Mouse (Mus musculus): ENCODE data around the gene Arl8b. TPM values are rescaled to one million over a fixed set of nuclear protein-coding genes. Genes with fewer than 3 reads are reported as not detected.

The Arl8b gene
- polyA plus RNA-seq, 1 experiment from 2014 or later: 124 TPM

DNA sequence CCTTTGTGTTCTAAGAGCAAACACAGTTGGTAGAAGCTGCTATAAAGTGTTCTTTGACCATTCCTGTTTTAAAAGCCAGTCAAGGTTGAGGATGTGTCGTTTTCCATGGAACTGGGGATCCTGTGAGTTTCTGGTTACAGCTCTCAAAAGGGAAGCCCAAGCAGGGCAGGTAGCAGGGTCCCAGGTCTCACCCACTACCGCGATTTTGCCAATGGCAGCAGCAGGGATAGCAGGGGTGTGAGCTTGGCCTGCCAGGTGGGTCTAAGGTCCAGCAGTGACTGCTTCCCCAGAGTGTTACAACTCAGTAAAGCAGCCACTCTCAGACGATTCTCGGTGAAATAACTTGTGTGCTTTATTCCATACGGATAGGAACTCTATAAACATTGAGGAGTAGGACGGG lies 23.0 kb downstream of the Arl8b start:
- Histone ChIP-seq H3K27me3 (ENCODE audit: control insufficient read depth, insufficient read depth, low read length) (no peaks in the 10 kb centered on the region), H3K36me3 (replicated peaks; ENCODE audit: control insufficient read depth, insufficient read depth) (no peaks in the 10 kb centered on the region), H3K9me3 (ENCODE audit: control insufficient read depth, low read length) (no peaks in the 10 kb centered on the region), H3K4me2 (replicated peaks) (no peak overlapping the region), H3K4me3 (replicated peaks; ENCODE audit: low read length) (no peak overlapping the region), H3K9ac (no peak overlapping the region), H3K27ac (no peak overlapping the region), H3K4me1 (replicated peaks; ENCODE audit: control insufficient read depth, insufficient read depth, low read length) (0 out of 2 replicates have a peak, but pooled peaks cover 6% of the 10 kb centered on the region)
- no peak for ATAC-seq (ENCODE audit: low FRiP score)
- no peak for DNase-seq (ENCODE audit: low spot score)
- WGBS: 86% methylated on average over 7 of the region's 7 CpGs

DNA sequence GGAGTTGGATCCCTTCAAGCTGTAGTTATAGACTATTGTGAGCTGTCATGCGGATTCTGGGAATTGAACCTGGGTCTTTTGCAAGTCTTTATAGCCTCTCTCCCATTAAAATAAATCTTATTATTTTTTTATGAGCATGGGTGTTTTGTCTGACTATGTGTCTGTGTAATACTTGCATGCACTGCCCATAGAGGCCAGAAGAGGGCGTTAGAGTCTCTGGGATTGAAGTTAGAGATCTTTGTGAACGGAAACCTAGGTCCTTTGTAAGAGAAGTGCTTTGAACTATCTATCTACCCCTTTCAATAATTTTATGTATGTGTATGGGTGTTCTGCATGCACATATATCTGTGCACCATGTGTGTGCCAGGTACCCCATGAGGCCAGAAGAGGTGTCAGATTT lies 24.5 kb downstream of the Arl8b start:
- no peak overlapping the region for H3K9ac ChIP-seq
- DNase-seq (ENCODE audit: low spot score) (no peak), ATAC-seq (ENCODE audit: low FRiP score) (no peak)
- H3K36me3 ChIP-seq (replicated peaks; ENCODE audit: control insufficient read depth, insufficient read depth): no peaks in the 10 kb centered on the region
- H3K4me3 ChIP-seq (replicated peaks; ENCODE audit: low read length): no peak overlapping the region
- H3K4me1 ChIP-seq (replicated peaks; ENCODE audit: control insufficient read depth, insufficient read depth, low read length): 0 out of 2 replicates have a peak, but pooled peaks cover 6% of the 10 kb centered on the region
- WGBS: 69% methylated on average over 3 of the region's 3 CpGs
- H3K4me2 ChIP-seq (replicated peaks): no peak overlapping the region
- no peak overlapping the region for H3K27ac ChIP-seq
- H3K9me3 ChIP-seq (ENCODE audit: control insufficient read depth, low read length): no peaks in the 10 kb centered on the region
- no peaks in the 10 kb centered on the region for H3K27me3 ChIP-seq (ENCODE audit: control insufficient read depth, insufficient read depth, low read length)

GRCm38 (mm10) chr6:108808786-108809185 lies 25.9 kb downstream of the Arl8b start:
- 83% methylated on average over 1 of the region's 1 CpGs for WGBS
- DNase-seq (ENCODE audit: low spot score): no peak
- no peaks in the 10 kb centered on the region for H3K9me3 ChIP-seq (ENCODE audit: control insufficient read depth, low read length)
- no peaks in the 10 kb centered on the region for H3K36me3 ChIP-seq (replicated peaks; ENCODE audit: control insufficient read depth, insufficient read depth)
- H3K4me1 ChIP-seq (replicated peaks; ENCODE audit: control insufficient read depth, insufficient read depth, low read length): 0 out of 2 replicates have a peak, but pooled peaks cover 6% of the 10 kb centered on the region
- no peak overlapping the region for H3K4me3 ChIP-seq (replicated peaks; ENCODE audit: low read length)
- H3K4me2 ChIP-seq (replicated peaks): no peak overlapping the region
- H3K9ac ChIP-seq: no peak overlapping the region
- no peak for ATAC-seq (ENCODE audit: low FRiP score)
- H3K27ac ChIP-seq: no peak overlapping the region
- H3K27me3 ChIP-seq (ENCODE audit: control insufficient read depth, insufficient read depth, low read length): no peaks in the 10 kb centered on the region

GRCm38 (mm10) chr6:108810237-108810636 lies 27.3 kb downstream of the Arl8b start:
- no peak overlapping the region for H3K27ac ChIP-seq
- H3K4me3 ChIP-seq (replicated peaks; ENCODE audit: low read length): no peak overlapping the region
- H3K27me3 ChIP-seq (ENCODE audit: control insufficient read depth, insufficient read depth, low read length): no peaks in the 10 kb centered on the region
- no peak overlapping the region for H3K4me2 ChIP-seq (replicated peaks)
- H3K9ac ChIP-seq: no peak overlapping the region
- 61% methylated on average over 10 of the region's 10 CpGs for WGBS
- ATAC-seq (ENCODE audit: low FRiP score): no peak
- 0 out of 2 replicates have a peak, but pooled peaks cover 2% of the 10 kb centered on the region for H3K4me1 ChIP-seq (replicated peaks; ENCODE audit: control insufficient read depth, insufficient read depth, low read length)
- H3K9me3 ChIP-seq (ENCODE audit: control insufficient read depth, low read length): no peaks in the 10 kb centered on the region
- H3K36me3 ChIP-seq (replicated peaks; ENCODE audit: control insufficient read depth, insufficient read depth): peaks cover 6% of the 10 kb centered on the region; the same call in 1 of the 2 replicates
- no peak for DNase-seq (ENCODE audit: low spot score)

GRCm38 (mm10) chr6:108812134-108812533 lies 29.2 kb downstream of the Arl8b start:
- H3K4me3 ChIP-seq (replicated peaks; ENCODE audit: low read length): no peak overlapping the region
- no peak for ATAC-seq (ENCODE audit: low FRiP score)
- no peaks in the 10 kb centered on the region for H3K27me3 ChIP-seq (ENCODE audit: control insufficient read depth, insufficient read depth, low read length)
- WGBS: 96% methylated on average over 2 of the region's 2 CpGs
- peaks cover 20% of the 10 kb centered on the region; the same call in 1 of the 2 replicates for H3K36me3 ChIP-seq (replicated peaks; ENCODE audit: control insufficient read depth, insufficient read depth)
- H3K4me2 ChIP-seq (replicated peaks): no peak overlapping the region
- DNase-seq (ENCODE audit: low spot score): no peak
- H3K27ac ChIP-seq: no peak overlapping the region
- H3K9ac ChIP-seq: no peak overlapping the region
- no peaks in the 10 kb centered on the region for H3K9me3 ChIP-seq (ENCODE audit: control insufficient read depth, low read length)
- H3K4me1 ChIP-seq (replicated peaks; ENCODE audit: control insufficient read depth, insufficient read depth, low read length): no peaks in the 10 kb centered on the region

DNA sequence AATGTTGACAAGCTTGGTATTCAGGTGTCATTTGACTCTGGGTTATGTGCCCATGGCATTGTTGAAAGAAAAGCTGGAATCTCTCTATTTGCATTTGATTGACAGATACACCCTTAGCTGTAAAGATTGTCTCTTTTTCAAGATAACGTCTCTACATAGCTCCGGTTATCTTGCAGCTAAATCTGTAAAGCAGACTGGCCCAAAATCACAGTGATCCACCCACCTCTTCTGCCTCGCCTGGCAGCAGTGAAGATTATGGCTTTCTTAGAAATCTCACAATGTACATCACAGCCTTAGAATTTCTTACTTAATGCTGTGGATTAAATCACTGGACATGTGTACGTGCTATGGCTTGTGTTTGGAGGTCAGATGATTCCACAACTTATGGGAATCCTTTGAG lies 34.6 kb downstream of the Arl8b start:
- Histone ChIP-seq H3K4me2 (replicated peaks) (no peak overlapping the region), H3K36me3 (replicated peaks; ENCODE audit: control insufficient read depth, insufficient read depth) (peaks cover 71% of the 10 kb centered on the region)

GRCm38 (mm10) chr6:108824816-108825545 lies 42.1 kb downstream of the Arl8b start:
- H3K9ac ChIP-seq: no peak overlapping the region
- no peak for ATAC-seq (ENCODE audit: low FRiP score)
- no peak for DNase-seq (ENCODE audit: low spot score)
- H3K4me2 ChIP-seq (replicated peaks): no peak overlapping the region
- H3K36me3 ChIP-seq (replicated peaks; ENCODE audit: control insufficient read depth, insufficient read depth): peaks cover 41% of the 10 kb centered on the region
- WGBS: 80% methylated on average over 7 of the region's 7 CpGs
- peaks cover 9% of the 10 kb centered on the region for H3K4me1 ChIP-seq (replicated peaks; ENCODE audit: control insufficient read depth, insufficient read depth, low read length)
- H3K4me3 ChIP-seq (replicated peaks; ENCODE audit: low read length): no peak overlapping the region
- no peaks in the 10 kb centered on the region for H3K27me3 ChIP-seq (ENCODE audit: control insufficient read depth, insufficient read depth, low read length)
- H3K9me3 ChIP-seq (ENCODE audit: control insufficient read depth, low read length): no peaks in the 10 kb centered on the region
- H3K27ac ChIP-seq: no peak overlapping the region

More for the DNA sequence above, 34.6 kb downstream of the Arl8b start:
- no peaks in the 10 kb centered on the region for H3K9me3 ChIP-seq (ENCODE audit: control insufficient read depth, low read length)
- no peak overlapping the region for H3K27ac ChIP-seq
- H3K4me1 ChIP-seq (replicated peaks; ENCODE audit: control insufficient read depth, insufficient read depth, low read length): no peaks in the 10 kb centered on the region
- no peak for ATAC-seq (ENCODE audit: low FRiP score)
- H3K27me3 ChIP-seq (ENCODE audit: control insufficient read depth, insufficient read depth, low read length): no peaks in the 10 kb centered on the region
- no peak for DNase-seq (ENCODE audit: low spot score)
- H3K4me3 ChIP-seq (replicated peaks; ENCODE audit: low read length): no peak overlapping the region
- no peak overlapping the region for H3K9ac ChIP-seq
- WGBS: 74% methylated on average over 4 of the region's 4 CpGs

- DNase-seq (ENCODE audit: low spot score) (no peak), ATAC-seq (ENCODE audit: low FRiP score) (no peak)
- Histone ChIP-seq H3K4me3 (replicated peaks; ENCODE audit: low read length) (no peak overlapping the region), H3K27ac (no peak overlapping the region), H3K4me2 (replicated peaks) (no peak overlapping the region), H3K4me1 (replicated peaks; ENCODE audit: control insufficient read depth, insufficient read depth, low read length) (peaks cover 12% of the 10 kb centered on the region), H3K9me3 (ENCODE audit: control insufficient read depth, low read length) (no peaks in the 10 kb centered on the region), H3K27me3 (ENCODE audit: control insufficient read depth, insufficient read depth, low read length) (no peaks in the 10 kb centered on the region), H3K36me3 (replicated peaks; ENCODE audit: control insufficient read depth, insufficient read depth) (peaks cover 30% of the 10 kb centered on the region), H3K9ac (no peak overlapping the region)
- WGBS: 78% methylated on average over 3 of the region's 3 CpGs
These were observed 43.2 kb downstream of the Arl8b start for GRCm38 (mm10) chr6:108826070-108826469.

DNA sequence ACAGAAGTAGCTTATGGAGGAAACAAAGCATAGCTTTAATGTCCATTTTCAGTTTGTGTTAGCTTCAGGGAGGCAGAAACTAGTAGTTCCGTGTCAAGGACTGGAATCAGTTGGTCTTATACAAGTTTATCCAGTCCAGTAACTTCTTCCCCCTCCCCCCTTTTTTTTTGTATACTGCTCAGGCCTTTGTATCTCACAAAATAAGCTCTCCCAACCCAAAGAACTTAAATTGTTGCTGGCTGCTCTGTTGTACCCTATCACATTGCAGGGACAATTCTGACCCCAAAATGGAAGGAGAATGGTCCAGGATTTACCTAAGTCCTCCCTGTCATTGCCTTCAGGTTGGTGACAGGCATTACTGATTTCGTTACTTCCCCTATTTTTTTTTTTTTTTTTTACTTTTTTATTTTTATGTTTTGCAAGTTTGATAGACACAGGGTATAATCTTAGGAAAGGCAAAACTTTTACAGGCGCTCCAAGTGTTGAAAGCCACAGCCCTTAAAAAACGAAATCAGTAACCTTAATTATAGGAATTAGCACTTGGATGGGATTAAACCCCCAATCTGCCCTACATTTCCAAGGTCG lies 44.5 kb downstream of the Arl8b start:
- ATAC-seq (ENCODE audit: low FRiP score) (no peak), DNase-seq (ENCODE audit: low spot score) (no peak)
- Histone ChIP-seq H3K4me1 (replicated peaks; ENCODE audit: control insufficient read depth, insufficient read depth, low read length) (peaks cover 12% of the 10 kb centered on the region), H3K27ac (no peak overlapping the region), H3K4me3 (replicated peaks; ENCODE audit: low read length) (no peak overlapping the region), H3K9ac (no peak overlapping the region), H3K4me2 (replicated peaks) (peak overlapping the region; percentile 96), H3K36me3 (replicated peaks; ENCODE audit: control insufficient read depth, insufficient read depth) (peaks cover 17% of the 10 kb centered on the region), H3K9me3 (ENCODE audit: control insufficient read depth, low read length) (no peaks in the 10 kb centered on the region), H3K27me3 (ENCODE audit: control insufficient read depth, insufficient read depth, low read length) (no peaks in the 10 kb centered on the region)
- 29% methylated on average over 5 of the region's 5 CpGs for WGBS
